13 mouse cellular contexts compared by ENCODE assay signal in genomic region chr1:160318057-160318725, GRCm38 (mm10).
"Had no signal": no experiment of that assay in that cellular context is flagged by ENCODE, and none has a peak within 500 bp of the region (broad histone marks: within the 10 kb centered on the region; RNA-seq: fewer than 3 reads in every experiment).

No protein-coding gene starts in this region.

- H3K27me3 ChIP-seq: hindbrain, embryonic 12.5 days; limb, embryonic 15.5 days; midbrain, embryonic 13.5 days had no signal

- H3K4me3 ChIP-seq: hindbrain, embryonic 12.5 days; layer of hippocampus, adult 2 months; limb, embryonic 15.5 days; midbrain, embryonic 13.5 days had no signal

- H3K36me3 ChIP-seq: hindbrain, embryonic 12.5 days; limb, embryonic 15.5 days; midbrain, embryonic 13.5 days had no signal

- ATAC-seq: hindbrain, postnatal 0 days; midbrain, embryonic 13.5 days had no signal

- H3K4me2 ChIP-seq: hindbrain, embryonic 12.5 days; limb, embryonic 15.5 days; lung, embryonic 14.5 days; midbrain, embryonic 13.5 days had no signal

- H3K4me1 ChIP-seq: hindbrain, embryonic 12.5 days; limb, embryonic 15.5 days; midbrain, embryonic 13.5 days had no signal

- H3K9ac ChIP-seq: hindbrain, embryonic 12.5 days; limb, embryonic 15.5 days; lung, embryonic 14.5 days; midbrain, embryonic 13.5 days had no signal

- H3K27ac ChIP-seq: hindbrain, embryonic 12.5 days; hindbrain, postnatal 0 days; kidney, postnatal 0 days; layer of hippocampus, adult 2 months; limb, embryonic 15.5 days; midbrain, embryonic 13.5 days had no signal

- DNase-seq: kidney, adult 11 months; kidney, adult 9 months; kidney, postnatal 36 days; lung, embryonic 14.5 days; right cerebral cortex, postnatal 14 days; thymus, adult 2 months; thymus, postnatal 25 days had no signal

- H3K9me3 ChIP-seq: hindbrain, embryonic 12.5 days; limb, embryonic 15.5 days; midbrain, embryonic 13.5 days had no signal
